Mouse (Mus musculus): ENCODE data around the gene Gpx5. TPM values are rescaled to one million over a fixed set of nuclear protein-coding genes. Genes with fewer than 3 reads are reported as not detected.

The Gpx5 gene
- polyA plus RNA-seq, 1 experiment from 2014 or later = not detected

Other genes with a start within 250 kb of the Gpx5 start
- not detected in 2 replicates for gene Olfr1370, start 217.8 kb downstream of the Gpx5 start, polyA plus RNA-seq (2014; fragmentation: Nextera tagmentation; extraction: Ambion mirVana)
- gene Olfr1369-ps1, start 181.2 kb downstream of the Gpx5 start, polyA plus RNA-seq (2014; fragmentation: Nextera tagmentation; extraction: Ambion mirVana) = 0.06 TPM in 1 of 2 replicates, not detected in the other
- not detected in 2 replicates for gene Olfr263, start 163.1 kb downstream of the Gpx5 start, polyA plus RNA-seq (2014; fragmentation: Nextera tagmentation; extraction: Ambion mirVana)
- not detected in 2 replicates for gene Olfr1368, start 146.9 kb downstream of the Gpx5 start, polyA plus RNA-seq (2014; fragmentation: Nextera tagmentation; extraction: Ambion mirVana)
- 94.9 and 102 TPM in 2 replicates for gene Trim27, start 113.3 kb downstream of the Gpx5 start, polyA plus RNA-seq (2014; fragmentation: Nextera tagmentation; extraction: Ambion mirVana)
- gene Gpx6, start 19.4 kb upstream of the Gpx5 start, polyA plus RNA-seq (2014; fragmentation: Nextera tagmentation; extraction: Ambion mirVana) = not detected in 2 replicates
- not detected in 2 replicates for gene Olfr1367, start 54.2 kb upstream of the Gpx5 start, polyA plus RNA-seq (2014; fragmentation: Nextera tagmentation; extraction: Ambion mirVana)
- 9.3 and 9.9 TPM in 2 replicates for gene Zscan12, start 70.1 kb upstream of the Gpx5 start, polyA plus RNA-seq (2014; fragmentation: Nextera tagmentation; extraction: Ambion mirVana)
- 69.5 and 71.3 TPM in 2 replicates for gene Zkscan3, start 110.0 kb upstream of the Gpx5 start, polyA plus RNA-seq (2014; fragmentation: Nextera tagmentation; extraction: Ambion mirVana)
- gene Pgbd1, start 148.3 kb upstream of the Gpx5 start, polyA plus RNA-seq (2014; fragmentation: Nextera tagmentation; extraction: Ambion mirVana) = 2.3 and 3.6 TPM in 2 replicates
- 20.3 and 26.7 TPM in 2 replicates for gene Zscan26, start 161.0 kb upstream of the Gpx5 start, polyA plus RNA-seq (2014; fragmentation: Nextera tagmentation; extraction: Ambion mirVana)
- gene Nkapl, start 175.8 kb upstream of the Gpx5 start, polyA plus RNA-seq (2014; fragmentation: Nextera tagmentation; extraction: Ambion mirVana) = 2.0 and 2.6 TPM in 2 replicates
- gene Zkscan4, start 186.2 kb upstream of the Gpx5 start, polyA plus RNA-seq (2014; fragmentation: Nextera tagmentation; extraction: Ambion mirVana) = 1.2 and 1.8 TPM in 2 replicates
- not detected in 2 replicates for gene Gm10065, start 186.7 kb upstream of the Gpx5 start, polyA plus RNA-seq (2014; fragmentation: Nextera tagmentation; extraction: Ambion mirVana)
- 0.14 and 0.46 TPM in 2 replicates for gene AK157302, start 202.5 kb upstream of the Gpx5 start, polyA plus RNA-seq (2014; fragmentation: Nextera tagmentation; extraction: Ambion mirVana)
- gene Gm11273, start 208.7 kb upstream of the Gpx5 start, polyA plus RNA-seq (2014; fragmentation: Nextera tagmentation; extraction: Ambion mirVana) = 7.4 and 8.5 TPM in 2 replicates
- gene Zkscan8, start 238.4 kb upstream of the Gpx5 start, polyA plus RNA-seq (2014; fragmentation: Nextera tagmentation; extraction: Ambion mirVana) = 6.4 and 6.5 TPM in 2 replicates